Mouse (Mus musculus): ENCODE data around the gene Dnah14.
"Not testable (repeated sequence)": the region's sequence is repeated elsewhere in the genome, so short reads cannot be mapped to it uniquely, and the experiment has no call there.

The Dnah14 gene

GRCm38 (mm10) chr1:181640383-181640782, 64.0 kb downstream of the Dnah14 start:
- H3K36me3 ChIP-seq (ENCODE audit: control insufficient read depth, insufficient read depth, low read length, poor library complexity, severe bottlenecking): no peaks in the 10 kb centered on the region
- no peak for DNase-seq (ENCODE audit: low read depth, low spot score)
- H3K27me3 ChIP-seq (ENCODE audit: control insufficient read depth, insufficient read depth, low read length, poor library complexity, severe bottlenecking): no peaks in the 10 kb centered on the region

GRCm38 (mm10) chr1:181647467-181647866, 71.1 kb downstream of the Dnah14 start:
- DNase-seq (ENCODE audit: low read depth, low spot score): no peak
- Histone ChIP-seq H3K36me3 (ENCODE audit: control insufficient read depth, insufficient read depth, low read length, poor library complexity, severe bottlenecking) (no peaks in the 10 kb centered on the region), H3K27me3 (ENCODE audit: control insufficient read depth, insufficient read depth, low read length, poor library complexity, severe bottlenecking) (no peaks in the 10 kb centered on the region)

- H3K27me3 ChIP-seq (ENCODE audit: control insufficient read depth, insufficient read depth, low read length, poor library complexity, severe bottlenecking): no peaks in the 10 kb centered on the region
- H3K36me3 ChIP-seq (ENCODE audit: control insufficient read depth, insufficient read depth, low read length, poor library complexity, severe bottlenecking): no peaks in the 10 kb centered on the region
These were observed 77.1 kb downstream of the Dnah14 start for GRCm38 (mm10) chr1:181653481-181653880.

GRCm38 (mm10) chr1:181656421-181656820, 80.1 kb downstream of the Dnah14 start:
- no peaks in the 10 kb centered on the region for H3K27me3 ChIP-seq (ENCODE audit: control insufficient read depth, insufficient read depth, low read length, poor library complexity, severe bottlenecking)
- DNase-seq (ENCODE audit: low read depth, low spot score): no peak
- no peaks in the 10 kb centered on the region for H3K36me3 ChIP-seq (ENCODE audit: control insufficient read depth, insufficient read depth, low read length, poor library complexity, severe bottlenecking)

More at GRCm38 (mm10) chr1:181653481-181653880, 77.1 kb downstream of the Dnah14 start:
- DNase-seq (ENCODE audit: low read depth, low spot score): no peak

- Histone ChIP-seq H3K27me3 (ENCODE audit: control insufficient read depth, insufficient read depth, low read length, poor library complexity, severe bottlenecking) (no peaks in the 10 kb centered on the region), H3K36me3 (ENCODE audit: control insufficient read depth, insufficient read depth, low read length, poor library complexity, severe bottlenecking) (no peaks in the 10 kb centered on the region)
- DNase-seq (ENCODE audit: low read depth, low spot score): no peak
These were observed 90.4 kb downstream of the Dnah14 start for GRCm38 (mm10) chr1:181666801-181667200.

- DNase-seq (ENCODE audit: low read depth, low spot score): no peak
- no peaks in the 10 kb centered on the region for H3K36me3 ChIP-seq (ENCODE audit: control insufficient read depth, insufficient read depth, low read length, poor library complexity, severe bottlenecking)
These were observed 118.6 kb downstream of the Dnah14 start for GRCm38 (mm10) chr1:181694729-181695498.

GRCm38 (mm10) chr1:181728707-181729106, 152.3 kb downstream of the Dnah14 start:
- H3K27me3 ChIP-seq (ENCODE audit: control insufficient read depth, insufficient read depth, low read length, poor library complexity, severe bottlenecking): no peaks in the 10 kb centered on the region
- H3K36me3 ChIP-seq (ENCODE audit: control insufficient read depth, insufficient read depth, low read length, poor library complexity, severe bottlenecking): no peaks in the 10 kb centered on the region
- DNase-seq (ENCODE audit: low read depth, low spot score): peak; percentile 65

More at GRCm38 (mm10) chr1:181694729-181695498, 118.6 kb downstream of the Dnah14 start:
- no peaks in the 10 kb centered on the region for H3K27me3 ChIP-seq (ENCODE audit: control insufficient read depth, insufficient read depth, low read length, poor library complexity, severe bottlenecking)

GRCm38 (mm10) chr1:181733517-181733916, 157.2 kb downstream of the Dnah14 start:
- no peaks in the 10 kb centered on the region for H3K27me3 ChIP-seq (ENCODE audit: control insufficient read depth, insufficient read depth, low read length, poor library complexity, severe bottlenecking)
- DNase-seq (ENCODE audit: low read depth, low spot score): no peak
- H3K36me3 ChIP-seq (ENCODE audit: control insufficient read depth, insufficient read depth, low read length, poor library complexity, severe bottlenecking): no peaks in the 10 kb centered on the region

GRCm38 (mm10) chr1:181740259-181740658, 163.9 kb downstream of the Dnah14 start:
- no peaks in the 10 kb centered on the region for H3K27me3 ChIP-seq (ENCODE audit: control insufficient read depth, insufficient read depth, low read length, poor library complexity, severe bottlenecking)
- no peaks in the 10 kb centered on the region for H3K36me3 ChIP-seq (ENCODE audit: control insufficient read depth, insufficient read depth, low read length, poor library complexity, severe bottlenecking)
- DNase-seq (ENCODE audit: low read depth, low spot score): no peak

GRCm38 (mm10) chr1:181742251-181742885, 166.0 kb downstream of the Dnah14 start:
- Histone ChIP-seq H3K27me3 (ENCODE audit: control insufficient read depth, insufficient read depth, low read length, poor library complexity, severe bottlenecking) (no peaks in the 10 kb centered on the region), H3K36me3 (ENCODE audit: control insufficient read depth, insufficient read depth, low read length, poor library complexity, severe bottlenecking) (no peaks in the 10 kb centered on the region)
- DNase-seq (ENCODE audit: low read depth, low spot score): no peak

GRCm38 (mm10) chr1:181769392-181769791, 193.0 kb downstream of the Dnah14 start:
- Histone ChIP-seq H3K36me3 (ENCODE audit: control insufficient read depth, insufficient read depth, low read length, poor library complexity, severe bottlenecking) (no peaks in the 10 kb centered on the region), H3K27me3 (ENCODE audit: control insufficient read depth, insufficient read depth, low read length, poor library complexity, severe bottlenecking) (no peaks in the 10 kb centered on the region)
- DNase-seq (ENCODE audit: low read depth, low spot score): no peak

GRCm38 (mm10) chr1:181771871-181772270, 195.5 kb downstream of the Dnah14 start:
- Histone ChIP-seq H3K27me3 (ENCODE audit: control insufficient read depth, insufficient read depth, low read length, poor library complexity, severe bottlenecking) (no peaks in the 10 kb centered on the region), H3K36me3 (ENCODE audit: control insufficient read depth, insufficient read depth, low read length, poor library complexity, severe bottlenecking) (no peaks in the 10 kb centered on the region)
- no peak for DNase-seq (ENCODE audit: low read depth, low spot score)

- no peak for DNase-seq (ENCODE audit: low read depth, low spot score)
- Histone ChIP-seq H3K36me3 (ENCODE audit: control insufficient read depth, insufficient read depth, low read length, poor library complexity, severe bottlenecking) (no peaks in the 10 kb centered on the region), H3K27me3 (ENCODE audit: control insufficient read depth, insufficient read depth, low read length, poor library complexity, severe bottlenecking) (no peaks in the 10 kb centered on the region)
These were observed 200.2 kb downstream of the Dnah14 start for GRCm38 (mm10) chr1:181776541-181776940.

- DNase-seq (ENCODE audit: low read depth, low spot score); H3K27me3 ChIP-seq (ENCODE audit: control insufficient read depth, insufficient read depth, low read length, poor library complexity, severe bottlenecking); H3K36me3 ChIP-seq (ENCODE audit: control insufficient read depth, insufficient read depth, low read length, poor library complexity, severe bottlenecking): not testable (repeated sequence)
These were observed 206.2 kb downstream of the Dnah14 start for GRCm38 (mm10) chr1:181782600-181782999.

- Histone ChIP-seq H3K36me3 (ENCODE audit: control insufficient read depth, insufficient read depth, low read length, poor library complexity, severe bottlenecking) (no peaks in the 10 kb centered on the region), H3K27me3 (ENCODE audit: control insufficient read depth, insufficient read depth, low read length, poor library complexity, severe bottlenecking) (no peaks in the 10 kb centered on the region)
- no peak for DNase-seq (ENCODE audit: low read depth, low spot score)
These were observed 213.6 kb downstream of the Dnah14 start for GRCm38 (mm10) chr1:181789952-181790351.

Data from splenic B cell, adult 2 months (primary cell).